11 mouse cellular contexts compared by ENCODE assay signal in genomic region chr8:11183611-11184031, GRCm38 (mm10).
A peak's percentile ranks its signal among the peaks of the same experiment; 100 is the strongest.
DNase-seq lines count a peak whose midpoint lies in the region; ATAC-seq and TF ChIP-seq lines count a peak whose summit lies in the region.
"Had no signal": no experiment of that assay in that cellular context is flagged by ENCODE, and none has a peak within 500 bp of the region (broad histone marks: within the 10 kb centered on the region; RNA-seq: fewer than 3 reads in every experiment).

No protein-coding gene starts in this region.

- no peaks in the 10 kb centered on the region for H3K9me3 ChIP-seq in liver, embryonic 15.5 days (replicated peaks)
- H3K9me3 ChIP-seq in forebrain, postnatal 0 days (ENCODE audit: low read length): no peaks in the 10 kb centered on the region
- H3K9me3 ChIP-seq: G1E; liver, embryonic 13.5 days; neural tube, embryonic 12.5 days had no signal

- no peak overlapping the region for H3K9ac ChIP-seq in liver, embryonic 15.5 days
- no peak overlapping the region for H3K9ac ChIP-seq in forebrain, postnatal 0 days
- H3K9ac ChIP-seq: liver, embryonic 13.5 days; neural tube, embryonic 12.5 days had no signal

- no peaks in the 10 kb centered on the region for H3K36me3 ChIP-seq in liver, embryonic 15.5 days (replicated peaks)
- H3K36me3 ChIP-seq in forebrain, postnatal 0 days (ENCODE audit: insufficient read depth): no peaks in the 10 kb centered on the region
- H3K36me3 ChIP-seq: G1E; liver, embryonic 13.5 days; neural tube, embryonic 12.5 days had no signal

- peaks cover 6% of the 10 kb centered on the region for H3K4me1 ChIP-seq in liver, embryonic 15.5 days (replicated peaks)
- H3K4me1 ChIP-seq in forebrain, postnatal 0 days (ENCODE audit: insufficient read depth): no peaks in the 10 kb centered on the region

- DNase-seq in liver: no peak
- peak; percentile 84 for DNase-seq in gastrocnemius, adult 2 months
- DNase-seq in heart, postnatal 14 days: peak; percentile 29 to 61
- DNase-seq in forebrain, postnatal 0 days: no peak
- no peak for DNase-seq in layer of hippocampus, adult 9-10 months (ENCODE audit: low spot score)
- DNase-seq: kidney, postnatal 14 days; liver, embryonic 13.5 days had no signal

- TF ChIP-seq CTCF in gastrocnemius, adult 2 months (IDR thresholded peaks at IDR 0.05): no peak
- TF ChIP-seq CTCF in forebrain, postnatal 0 days (IDR thresholded peaks at IDR 0.05; ENCODE audit: low read depth): no peak

- H3K27ac ChIP-seq in liver, embryonic 15.5 days (replicated peaks): no peak overlapping the region
- H3K27ac ChIP-seq in gastrocnemius, adult 2 months: peak overlapping the region; percentile 90
- H3K27ac ChIP-seq in forebrain, postnatal 0 days (ENCODE audit: low read depth, low read length): no peak overlapping the region
- H3K27ac ChIP-seq: liver, embryonic 13.5 days; neural tube, embryonic 12.5 days had no signal

- intact Hi-C loops in gastrocnemius, adult 2 months (cut with DNase I): no loop called here
- intact Hi-C loops in heart, postnatal 14 days (cut with DNase I): no loop called here

- no peak overlapping the region for H3K4me3 ChIP-seq in liver, embryonic 15.5 days (replicated peaks)
- 0 out of 2 replicates have a peak overlapping the region, but pooled peaks have one; percentile 17 for H3K4me3 ChIP-seq in gastrocnemius, adult 2 months
- H3K4me3 ChIP-seq in forebrain, postnatal 0 days (ENCODE audit: low read depth, low read length): no peak overlapping the region
- H3K4me3 ChIP-seq: liver, embryonic 13.5 days; neural tube, embryonic 12.5 days had no signal

- peaks cover 19% of the 10 kb centered on the region for H3K27me3 ChIP-seq in liver, embryonic 15.5 days
- H3K27me3 ChIP-seq in forebrain, postnatal 0 days (ENCODE audit: insufficient read depth, low read length): no peaks in the 10 kb centered on the region

- 0 out of 2 replicates have a peak, but pooled peaks have one; percentile 15 for ATAC-seq in liver, embryonic 15.5 days (ENCODE audit: insufficient read depth)
- no peak for ATAC-seq in forebrain, postnatal 0 days
- ATAC-seq in megakaryocyte progenitor cell, adult 5-6 weeks (replicated peaks; ENCODE audit: poor library complexity): no peak

- 42% methylated on average over 9 of the region's 9 CpGs for WGBS in liver, embryonic 15.5 days (ENCODE audit: insufficient replicate concordance)
- WGBS in forebrain, postnatal 0 days: 77% methylated on average over 9 of the region's 9 CpGs

- H3K4me2 ChIP-seq in liver, embryonic 15.5 days: no peak overlapping the region
- H3K4me2 ChIP-seq in forebrain, postnatal 0 days (ENCODE audit: low read depth): no peak overlapping the region
- H3K4me2 ChIP-seq: liver, embryonic 13.5 days; neural tube, embryonic 12.5 days had no signal

Comparison
In these comparisons a context has a peak if more than half of its experiments do, and no peak if none do; other contexts are left out.
1. DNase-seq: peak in gastrocnemius, adult 2 months (single experiment) and heart, postnatal 14 days (2 of 2); none in liver (single experiment), forebrain, postnatal 0 days (single experiment) and layer of hippocampus, adult 9-10 months (single experiment).